Mouse (Mus musculus): ENCODE measurements at regions not wholly inside any gene's neighbourhood (a gene's known extent, or its start where the extent isn't known, plus 50 kb on each side); places are given as distances from the start of the nearest gene placed in this dataset.

- H3K9me3 ChIP-seq = no peaks in the 10 kb centered on the region
- H3K4me3 ChIP-seq = no peak overlapping the region
- 84% methylated on average over 19 of the region's 19 CpGs for WGBS
- H3K36me3 ChIP-seq = no peaks in the 10 kb centered on the region
- no peaks in the 10 kb centered on the region for H3K4me1 ChIP-seq
- no peak overlapping the region for H3K9ac ChIP-seq
- H3K27me3 ChIP-seq (replicated peaks) = no peaks in the 10 kb centered on the region
- no peak overlapping the region for H3K27ac ChIP-seq
- no peak overlapping the region for H3K4me2 ChIP-seq (replicated peaks)
- no peak for ATAC-seq (ENCODE audit: low FRiP score, low read depth)
Observed at GRCm38 (mm10) chr4:55726081-55726480, 193.8 kb upstream of the Klf4 start.

DNA sequence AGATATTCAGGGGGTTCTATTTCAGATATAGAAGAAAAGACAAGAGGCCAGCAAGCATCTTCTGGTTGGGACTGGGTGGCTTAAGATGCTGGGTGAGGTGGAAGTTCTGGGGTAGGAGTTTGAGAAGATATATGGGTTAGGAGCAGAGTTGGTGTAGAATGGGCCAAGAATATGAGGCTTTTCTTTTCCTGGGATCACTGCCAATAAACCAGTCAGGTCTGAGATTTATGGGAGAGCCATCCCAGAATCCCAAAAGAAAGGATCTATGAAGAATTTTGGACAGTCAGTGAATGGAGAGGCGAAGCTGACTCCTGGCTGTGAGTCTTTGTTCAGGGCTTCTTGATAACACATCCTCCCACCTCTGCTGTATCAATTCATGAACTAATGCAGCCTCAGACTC is 192.0 kb upstream of the Klf4 start:
- no peak overlapping the region for H3K4me3 ChIP-seq
- no peak overlapping the region for H3K9ac ChIP-seq
- no peak overlapping the region for H3K4me2 ChIP-seq (replicated peaks)
- no peaks in the 10 kb centered on the region for H3K36me3 ChIP-seq
- no peak overlapping the region for H3K27ac ChIP-seq
- H3K4me1 ChIP-seq = no peaks in the 10 kb centered on the region
- H3K9me3 ChIP-seq = no peaks in the 10 kb centered on the region
- no peaks in the 10 kb centered on the region for H3K27me3 ChIP-seq (replicated peaks)
- ATAC-seq (ENCODE audit: low FRiP score, low read depth) = no peak
- WGBS = 71% methylated on average over 1 of the region's 1 CpGs

GRCm38 (mm10) chr4:55723124-55723523 is 190.9 kb upstream of the Klf4 start:
- Histone ChIP-seq H3K4me3 (no peak overlapping the region), H3K9ac (no peak overlapping the region), H3K9me3 (no peaks in the 10 kb centered on the region), H3K27me3 (replicated peaks) (no peaks in the 10 kb centered on the region), H3K4me2 (replicated peaks) (no peak overlapping the region), H3K36me3 (no peaks in the 10 kb centered on the region), H3K27ac (no peak overlapping the region), H3K4me1 (no peaks in the 10 kb centered on the region)
- 91% methylated on average over 1 of the region's 1 CpGs for WGBS
- ATAC-seq (ENCODE audit: low FRiP score, low read depth) = no peak

- no peak overlapping the region for H3K4me2 ChIP-seq (replicated peaks)
- no peak overlapping the region for H3K9ac ChIP-seq
- H3K27me3 ChIP-seq (replicated peaks) = no peaks in the 10 kb centered on the region
- H3K4me1 ChIP-seq = no peaks in the 10 kb centered on the region
- WGBS = 76% methylated on average over 8 of the region's 8 CpGs
- ATAC-seq (ENCODE audit: low FRiP score, low read depth) = no peak
- no peak overlapping the region for H3K4me3 ChIP-seq
- H3K27ac ChIP-seq = no peak overlapping the region
- H3K9me3 ChIP-seq = no peaks in the 10 kb centered on the region
- no peaks in the 10 kb centered on the region for H3K36me3 ChIP-seq
Observed at GRCm38 (mm10) chr4:55722388-55722787, 190.1 kb upstream of the Klf4 start.

DNA sequence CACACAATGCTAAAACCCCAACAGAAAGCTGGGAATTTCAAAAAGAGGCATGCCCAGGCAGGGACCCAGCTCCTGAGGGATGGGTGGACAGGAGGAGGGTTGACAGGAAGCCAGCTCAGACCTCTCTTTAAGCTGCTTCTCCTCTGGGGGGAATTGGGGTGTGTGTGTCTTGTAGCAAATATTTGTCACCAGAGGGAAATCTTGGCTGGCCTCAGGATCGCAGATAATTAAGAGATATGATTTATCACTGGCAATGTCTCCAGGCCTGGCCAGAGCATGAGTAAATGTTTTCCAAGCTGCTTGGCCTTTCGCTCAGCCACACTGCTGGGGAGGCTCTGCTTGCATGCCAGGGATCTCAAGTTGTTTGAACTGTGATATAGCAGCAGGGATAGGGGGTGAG is 189.6 kb upstream of the Klf4 start:
- Histone ChIP-seq H3K4me3 (no peak overlapping the region), H3K4me2 (replicated peaks) (no peak overlapping the region), H3K9ac (no peak overlapping the region), H3K36me3 (no peaks in the 10 kb centered on the region), H3K27ac (no peak overlapping the region), H3K4me1 (no peaks in the 10 kb centered on the region), H3K27me3 (replicated peaks) (no peaks in the 10 kb centered on the region), H3K9me3 (no peaks in the 10 kb centered on the region)
- WGBS = 75% methylated on average over 2 of the region's 2 CpGs
- ATAC-seq (ENCODE audit: low FRiP score, low read depth) = no peak

GRCm38 (mm10) chr4:55718438-55718837 is 186.2 kb upstream of the Klf4 start:
- H3K36me3 ChIP-seq = no peaks in the 10 kb centered on the region
- H3K9me3 ChIP-seq = no peaks in the 10 kb centered on the region
- H3K4me1 ChIP-seq = no peaks in the 10 kb centered on the region
- no peak overlapping the region for H3K27ac ChIP-seq
- 71% methylated on average over 4 of the region's 4 CpGs for WGBS
- H3K9ac ChIP-seq = no peak overlapping the region
- H3K27me3 ChIP-seq (replicated peaks) = no peaks in the 10 kb centered on the region
- ATAC-seq (ENCODE audit: low FRiP score, low read depth) = no peak
- no peak overlapping the region for H3K4me3 ChIP-seq
- H3K4me2 ChIP-seq (replicated peaks) = no peak overlapping the region

DNA sequence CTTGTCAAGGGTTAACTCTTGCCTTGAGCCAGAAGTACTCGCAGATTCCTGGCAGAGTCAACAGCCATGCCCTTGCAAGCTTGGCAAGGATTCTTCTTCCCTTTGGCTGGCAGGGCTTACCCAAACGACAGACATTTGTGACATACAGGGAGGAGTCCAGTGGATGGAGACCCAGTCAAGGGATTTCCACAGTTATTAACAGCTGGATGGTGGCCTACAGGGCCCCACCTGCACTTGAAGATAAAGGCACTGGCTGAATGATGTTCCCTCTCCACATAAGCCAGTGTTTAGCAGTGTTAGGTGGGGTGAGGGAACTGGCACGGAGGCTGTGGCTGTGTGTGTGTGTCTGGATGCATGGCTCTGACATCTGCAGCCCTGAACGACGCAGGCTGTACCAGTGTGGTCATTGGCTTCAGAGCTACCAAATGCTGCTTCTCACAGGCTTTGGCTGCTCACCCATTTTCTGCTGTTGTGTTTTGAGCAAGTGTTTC is 183.9 kb upstream of the Klf4 start:
- Histone ChIP-seq H3K9me3 (no peaks in the 10 kb centered on the region), H3K27me3 (replicated peaks) (no peaks in the 10 kb centered on the region), H3K9ac (no peak overlapping the region), H3K4me2 (replicated peaks) (no peak overlapping the region), H3K4me3 (no peak overlapping the region), H3K36me3 (no peaks in the 10 kb centered on the region), H3K27ac (no peak overlapping the region), H3K4me1 (peaks cover 9% of the 10 kb centered on the region; the same call in 1 of the 2 replicates)
- 83% methylated on average over 5 of the region's 5 CpGs for WGBS
- ATAC-seq (ENCODE audit: low FRiP score, low read depth) = no peak

- no peaks in the 10 kb centered on the region for H3K9me3 ChIP-seq
- no peaks in the 10 kb centered on the region for H3K27me3 ChIP-seq (replicated peaks)
- peak; percentile 58 for ATAC-seq (ENCODE audit: low FRiP score, low read depth)
- no peak overlapping the region for H3K4me3 ChIP-seq
- H3K4me1 ChIP-seq = peaks cover 9% of the 10 kb centered on the region; the same call in 1 of the 2 replicates
- no peak overlapping the region for H3K4me2 ChIP-seq (replicated peaks)
- H3K36me3 ChIP-seq = no peaks in the 10 kb centered on the region
- 51% methylated on average over 13 of the region's 13 CpGs for WGBS
- no peak overlapping the region for H3K9ac ChIP-seq
- no peak overlapping the region for H3K27ac ChIP-seq
Observed at GRCm38 (mm10) chr4:55711500-55712341, 179.5 kb upstream of the Klf4 start.

GRCm38 (mm10) chr4:55710476-55710875 is 178.2 kb upstream of the Klf4 start:
- H3K36me3 ChIP-seq = no peaks in the 10 kb centered on the region
- WGBS = 91% methylated on average over 5 of the region's 5 CpGs
- no peak overlapping the region for H3K9ac ChIP-seq
- no peak overlapping the region for H3K27ac ChIP-seq
- no peak for ATAC-seq (ENCODE audit: low FRiP score, low read depth)
- no peaks in the 10 kb centered on the region for H3K27me3 ChIP-seq (replicated peaks)
- no peak overlapping the region for H3K4me3 ChIP-seq
- H3K9me3 ChIP-seq = no peaks in the 10 kb centered on the region
- H3K4me1 ChIP-seq = peaks cover 9% of the 10 kb centered on the region; the same call in 1 of the 2 replicates
- H3K4me2 ChIP-seq (replicated peaks) = no peak overlapping the region

DNA sequence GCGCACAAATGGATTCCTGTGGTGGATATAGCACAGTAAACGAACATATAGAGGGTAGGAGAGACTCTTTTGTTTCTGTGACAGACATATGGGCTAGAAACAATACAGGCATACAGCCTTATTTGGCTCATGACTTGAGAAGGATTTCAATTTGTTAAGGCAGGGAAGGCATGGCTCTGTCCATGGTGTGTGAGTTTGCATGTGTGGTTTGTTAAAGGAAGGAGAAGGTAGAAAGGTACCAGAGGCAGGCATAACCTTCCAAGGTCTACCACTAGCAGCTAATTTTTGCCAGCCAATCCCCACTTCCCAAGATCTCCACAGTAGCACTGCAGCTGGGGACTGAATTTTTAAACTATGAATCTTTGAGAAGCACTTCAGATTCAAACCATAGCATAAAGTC is 176.5 kb upstream of the Klf4 start:
- Histone ChIP-seq H3K27me3 (replicated peaks) (no peaks in the 10 kb centered on the region), H3K4me2 (replicated peaks) (no peak overlapping the region), H3K4me3 (no peak overlapping the region), H3K9me3 (no peaks in the 10 kb centered on the region), H3K4me1 (peaks cover 9% of the 10 kb centered on the region; the same call in 1 of the 2 replicates), H3K36me3 (no peaks in the 10 kb centered on the region), H3K27ac (no peak overlapping the region), H3K9ac (no peak overlapping the region)
- WGBS = 74% methylated on average over 2 of the region's 2 CpGs
- no peak for ATAC-seq (ENCODE audit: low FRiP score, low read depth)

DNA sequence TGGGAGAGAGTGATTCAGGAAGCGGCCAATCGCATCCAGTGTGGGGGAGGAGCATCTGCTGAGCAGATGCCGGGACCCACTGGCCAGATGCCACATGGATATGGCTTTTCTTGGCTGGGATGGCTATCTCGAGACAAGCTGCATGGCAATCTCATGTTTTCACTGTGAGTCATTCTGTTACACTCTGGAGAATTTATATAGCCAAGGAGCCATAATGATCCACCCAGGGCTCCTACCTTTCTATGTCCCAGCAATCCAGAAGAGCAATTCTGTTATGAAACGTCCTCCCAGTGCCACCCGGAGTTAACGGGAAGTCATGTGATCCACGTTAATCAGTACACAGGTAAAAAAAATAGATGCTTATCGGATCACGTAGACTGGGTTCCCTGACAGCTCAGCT is 175.7 kb upstream of the Klf4 start:
- WGBS = 87% methylated on average over 10 of the region's 10 CpGs
- H3K4me1 ChIP-seq = peaks cover 9% of the 10 kb centered on the region; the same call in 1 of the 2 replicates
- no peak overlapping the region for H3K4me2 ChIP-seq (replicated peaks)
- H3K4me3 ChIP-seq = no peak overlapping the region
- no peaks in the 10 kb centered on the region for H3K9me3 ChIP-seq
- no peak for ATAC-seq (ENCODE audit: low FRiP score, low read depth)
- H3K27me3 ChIP-seq (replicated peaks) = no peaks in the 10 kb centered on the region
- H3K36me3 ChIP-seq = no peaks in the 10 kb centered on the region
- no peak overlapping the region for H3K27ac ChIP-seq
- no peak overlapping the region for H3K9ac ChIP-seq

DNA sequence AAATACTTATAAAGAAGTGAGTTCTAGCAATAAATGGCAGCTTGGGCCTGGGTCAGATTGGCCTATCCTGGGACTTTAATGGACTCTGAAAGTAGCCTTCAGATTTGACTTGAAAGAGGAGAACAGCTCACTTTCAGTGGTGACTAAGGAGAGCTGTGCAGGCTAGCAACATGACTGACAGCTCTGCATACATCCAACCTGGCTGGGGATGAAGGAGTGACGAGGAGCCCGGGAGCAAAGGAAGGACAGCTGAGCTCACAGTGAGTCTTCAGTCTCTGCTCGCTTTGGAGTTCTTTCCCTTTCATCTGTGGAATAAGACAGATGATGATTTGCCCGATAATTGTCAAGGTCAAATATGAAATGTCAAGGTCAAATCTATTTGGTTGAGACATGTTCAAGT is 172.7 kb upstream of the Klf4 start:
- no peak overlapping the region for H3K27ac ChIP-seq

More for the DNA sequence above, 172.7 kb upstream of the Klf4 start:
- Histone ChIP-seq H3K9me3 (no peaks in the 10 kb centered on the region), H3K36me3 (no peaks in the 10 kb centered on the region), H3K9ac (no peak overlapping the region), H3K4me2 (replicated peaks) (no peak overlapping the region), H3K4me1 (no peaks in the 10 kb centered on the region), H3K4me3 (no peak overlapping the region), H3K27me3 (replicated peaks) (no peaks in the 10 kb centered on the region)
- no peak for ATAC-seq (ENCODE audit: low FRiP score, low read depth)
- 84% methylated on average over 4 of the region's 4 CpGs for WGBS
